Mouse (Mus musculus) embryonic facial prominence, embryonic 15.5 days (tissue): Measurements from ENCODE around the gene Sec14l5. TPM values are rescaled to one million over a fixed set of nuclear protein-coding genes. Genes with fewer than 3 reads are reported as not detected.

Experiments used
- ATAC-seq: fragments of 200-750 bp; cut with Nextera tagmentation; 2 replicates; pipeline ENCODE4 v1.8.0; 2017; ENCODE audit warnings: low read depth, moderate TSS enrichment; ENCODE audit not compliant: insufficient number of reproducible peaks, low FRiP score, low TSS enrichment
- H3K27ac ChIP-seq: fragments of 300-500 bp; sonication (generic); replicated peaks from 2 replicates; pipeline ENCODE4 v1.5.1; 2015; ENCODE audit warnings: mild to moderate bottlenecking, inconsistent platforms
- H3K27me3 ChIP-seq: fragments of 300-500 bp; sonication (generic); 2 replicates; pipeline ENCODE4 v1.6.1; 2015; ENCODE audit warnings: inconsistent platforms
- H3K36me3 ChIP-seq: fragments of 300-500 bp; sonication (generic); 2 replicates; pipeline ENCODE4 v1.6.1; 2015; ENCODE audit warnings: mild to moderate bottlenecking, inconsistent platforms
- H3K4me1 ChIP-seq: fragments of 300-500 bp; sonication (generic); 2 replicates; pipeline ENCODE4 v1.6.1; 2015; ENCODE audit warnings: inconsistent platforms
- H3K4me2 ChIP-seq: fragments of 300-500 bp; sonication (generic); replicated peaks from 2 replicates; pipeline ENCODE4 v1.6.1; 2015; ENCODE audit warnings: mild to moderate bottlenecking, inconsistent platforms
- H3K4me3 ChIP-seq: fragments of 300-500 bp; sonication (generic); replicated peaks from 2 replicates; pipeline ENCODE4 v1.5.1; 2015; ENCODE audit warnings: mild to moderate bottlenecking, inconsistent platforms
- H3K9ac ChIP-seq: fragments of 300-500 bp; sonication (generic); 2 replicates; pipeline ENCODE4 v1.6.1; 2015; ENCODE audit warnings: inconsistent platforms
- H3K9me3 ChIP-seq: fragments of 300-500 bp; sonication (generic); replicated peaks from 2 replicates; pipeline ENCODE4 v1.6.1; 2016; ENCODE audit warnings: inconsistent platforms
- WGBS: fragments of 180-500 bp; shearing (Covaris S2); methylation state at CpG from one replicate; pipeline ENCODE4 v1.1.7; 2015; 5-methylcytosine and 5-hydroxymethylcytosine counted together
- polyA plus RNA-seq: library from polyadenylated mRNA; unstranded; fragments of >200 nt; fragmentation: Nextera tagmentation; extraction: Ambion mirVana; gene quantifications from 2 replicates; pipeline ENCODE4 v1.2.1, GENCODE M21; 2015

Sec14l5 gene
- 0.35 TPM in 2 replicates for polyA plus RNA-seq

GRCm38 (mm10) chr16:5147037-5147385, at the start of gene Sec14l5:
TSS of gene Sec14l5 (plus strand) at chr16:5147109.
- H3K4me3 ChIP-seq, result peak within 1 kb of the TSS; percentile 33
- H3K4me2 ChIP-seq, result peak within 1 kb of the TSS; percentile 54
- H3K27me3 ChIP-seq, result peaks cover 36% of the 10 kb centered on the region
- no peak within 1 kb of the TSS for H3K9ac ChIP-seq
- 17% methylated on average over 13 of the region's 13 CpGs for WGBS
- peaks cover 18% of the 10 kb centered on the region; the same call in 1 of the 2 replicates for H3K4me1 ChIP-seq
- ATAC-seq, result 0 out of 2 replicates have a peak, but pooled peaks have one; percentile 1
- H3K36me3 ChIP-seq, result no peaks in the 10 kb centered on the region
- H3K9me3 ChIP-seq, result no peaks in the 10 kb centered on the region
- no peak within 1 kb of the TSS for H3K27ac ChIP-seq

GRCm38 (mm10) chr16:5101000-5101399, 45.9 kb upstream of the Sec14l5 start:
- Histone ChIP-seq H3K27me3 (no peaks in the 10 kb centered on the region), H3K4me3 (no peak overlapping the region), H3K27ac (no peak overlapping the region), H3K9me3 (no peaks in the 10 kb centered on the region), H3K36me3 (no peaks in the 10 kb centered on the region), H3K9ac (no peak overlapping the region), H3K4me2 (no peak overlapping the region), H3K4me1 (no peaks in the 10 kb centered on the region)
- WGBS, result 70% methylated on average over 6 of the region's 6 CpGs
- ATAC-seq, result no peak

GRCm38 (mm10) chr16:5109877-5110276, 37.0 kb upstream of the Sec14l5 start:
- H3K36me3 ChIP-seq, result no peaks in the 10 kb centered on the region
- no peaks in the 10 kb centered on the region for H3K27me3 ChIP-seq
- no peak overlapping the region for H3K9ac ChIP-seq
- H3K9me3 ChIP-seq, result no peaks in the 10 kb centered on the region
- no peak overlapping the region for H3K4me2 ChIP-seq
- H3K4me3 ChIP-seq, result no peak overlapping the region
- H3K27ac ChIP-seq, result no peak overlapping the region
- 73% methylated on average over 7 of the region's 7 CpGs for WGBS
- ATAC-seq, result no peak
- peaks cover 46% of the 10 kb centered on the region for H3K4me1 ChIP-seq

GRCm38 (mm10) chr16:5111021-5111420, 35.9 kb upstream of the Sec14l5 start:
- ATAC-seq, result no peak
- peaks cover 46% of the 10 kb centered on the region for H3K4me1 ChIP-seq
- 65% methylated on average over 3 of the region's 3 CpGs for WGBS
- no peaks in the 10 kb centered on the region for H3K27me3 ChIP-seq
- no peaks in the 10 kb centered on the region for H3K9me3 ChIP-seq
- H3K27ac ChIP-seq, result no peak overlapping the region
- no peak overlapping the region for H3K4me3 ChIP-seq
- no peaks in the 10 kb centered on the region for H3K36me3 ChIP-seq
- no peak overlapping the region for H3K4me2 ChIP-seq
- no peak overlapping the region for H3K9ac ChIP-seq

- Histone ChIP-seq H3K9me3 (no peaks in the 10 kb centered on the region), H3K9ac (no peak overlapping the region), H3K27me3 (no peaks in the 10 kb centered on the region), H3K4me3 (no peak overlapping the region), H3K27ac (peak overlapping the region; percentile 86), H3K4me2 (peak overlapping the region; percentile 12), H3K36me3 (no peaks in the 10 kb centered on the region), H3K4me1 (peaks cover 46% of the 10 kb centered on the region)
- peak; percentile 47 for ATAC-seq
- 33% methylated on average over 4 of the region's 4 CpGs for WGBS
These were observed 33.8 kb upstream of the Sec14l5 start for GRCm38 (mm10) chr16:5113002-5113550.

GRCm38 (mm10) chr16:5113582-5113981, 33.3 kb upstream of the Sec14l5 start:
- H3K9me3 ChIP-seq, result no peaks in the 10 kb centered on the region
- H3K9ac ChIP-seq, result no peak overlapping the region
- H3K4me1 ChIP-seq, result peaks cover 46% of the 10 kb centered on the region
- ATAC-seq, result no peak
- H3K4me2 ChIP-seq, result no peak overlapping the region
- WGBS, result 59% methylated on average over 2 of the region's 2 CpGs
- no peaks in the 10 kb centered on the region for H3K36me3 ChIP-seq
- peak overlapping the region; percentile 86 for H3K27ac ChIP-seq
- H3K27me3 ChIP-seq, result no peaks in the 10 kb centered on the region
- no peak overlapping the region for H3K4me3 ChIP-seq

- no peaks in the 10 kb centered on the region for H3K36me3 ChIP-seq
- WGBS, result 64% methylated on average over 4 of the region's 4 CpGs
- no peak overlapping the region for H3K27ac ChIP-seq
- H3K9ac ChIP-seq, result no peak overlapping the region
- H3K4me2 ChIP-seq, result no peak overlapping the region
- H3K4me1 ChIP-seq, result peaks cover 11% of the 10 kb centered on the region
- H3K27me3 ChIP-seq, result no peaks in the 10 kb centered on the region; the same call in 1 of the 2 replicates
- H3K4me3 ChIP-seq, result no peak overlapping the region
- ATAC-seq, result no peak
- no peaks in the 10 kb centered on the region for H3K9me3 ChIP-seq
These were observed 27.5 kb upstream of the Sec14l5 start for GRCm38 (mm10) chr16:5119385-5119784.

- Histone ChIP-seq H3K4me1 (peaks cover 8% of the 10 kb centered on the region; the same call in 1 of the 2 replicates), H3K36me3 (no peaks in the 10 kb centered on the region), H3K9me3 (no peaks in the 10 kb centered on the region), H3K4me3 (no peak overlapping the region), H3K4me2 (no peak overlapping the region), H3K27ac (no peak overlapping the region), H3K27me3 (no peaks in the 10 kb centered on the region; the same call in 1 of the 2 replicates), H3K9ac (no peak overlapping the region)
- no peak for ATAC-seq
- WGBS, result 57% methylated on average over 4 of the region's 4 CpGs
These were observed 27.1 kb upstream of the Sec14l5 start for GRCm38 (mm10) chr16:5119845-5120244.

GRCm38 (mm10) chr16:5123476-5123875, 23.4 kb upstream of the Sec14l5 start:
- Histone ChIP-seq H3K4me1 (peaks cover 20% of the 10 kb centered on the region; the same call in 1 of the 2 replicates), H3K9me3 (no peaks in the 10 kb centered on the region), H3K9ac (no peak overlapping the region), H3K27me3 (no peaks in the 10 kb centered on the region; the same call in 1 of the 2 replicates), H3K4me3 (no peak overlapping the region), H3K4me2 (no peak overlapping the region), H3K36me3 (no peaks in the 10 kb centered on the region), H3K27ac (no peak overlapping the region)
- no peak for ATAC-seq
- 66% methylated on average over 6 of the region's 6 CpGs for WGBS

GRCm38 (mm10) chr16:5130196-5130595, 16.7 kb upstream of the Sec14l5 start:
- H3K4me3 ChIP-seq, result peak overlapping the region; percentile 43
- H3K27ac ChIP-seq, result no peak overlapping the region
- peaks cover 44% of the 10 kb centered on the region for H3K27me3 ChIP-seq
- no peaks in the 10 kb centered on the region for H3K36me3 ChIP-seq
- WGBS, result 41% methylated on average over 2 of the region's 2 CpGs
- H3K9me3 ChIP-seq, result no peaks in the 10 kb centered on the region
- ATAC-seq, result no peak
- H3K9ac ChIP-seq, result no peak overlapping the region
- H3K4me2 ChIP-seq, result peak overlapping the region; percentile 54
- H3K4me1 ChIP-seq, result peaks cover 47% of the 10 kb centered on the region

- ATAC-seq, result peak; percentile 15; the same call in 1 of the 2 replicates
- 7% methylated on average over 4 of the region's 4 CpGs for WGBS
- Histone ChIP-seq H3K9ac (no peak overlapping the region), H3K36me3 (no peaks in the 10 kb centered on the region), H3K4me2 (peak overlapping the region; percentile 54), H3K27ac (peak overlapping the region; percentile 55; the same call in 1 of the 2 replicates), H3K4me3 (peak overlapping the region; percentile 43), H3K27me3 (peaks cover 44% of the 10 kb centered on the region), H3K4me1 (peaks cover 52% of the 10 kb centered on the region), H3K9me3 (no peaks in the 10 kb centered on the region)
These were observed 16.1 kb upstream of the Sec14l5 start for GRCm38 (mm10) chr16:5130766-5131165.
